Mouse (Mus musculus): ENCODE results near the gene Cyp46a1.

Cyp46a1 gene

GRCm38 (mm10) chr12:108399191-108399590 is 65.0 kb downstream of the Cyp46a1 start:
- no peak for DNase-seq (ENCODE audit: low spot score)

DNA sequence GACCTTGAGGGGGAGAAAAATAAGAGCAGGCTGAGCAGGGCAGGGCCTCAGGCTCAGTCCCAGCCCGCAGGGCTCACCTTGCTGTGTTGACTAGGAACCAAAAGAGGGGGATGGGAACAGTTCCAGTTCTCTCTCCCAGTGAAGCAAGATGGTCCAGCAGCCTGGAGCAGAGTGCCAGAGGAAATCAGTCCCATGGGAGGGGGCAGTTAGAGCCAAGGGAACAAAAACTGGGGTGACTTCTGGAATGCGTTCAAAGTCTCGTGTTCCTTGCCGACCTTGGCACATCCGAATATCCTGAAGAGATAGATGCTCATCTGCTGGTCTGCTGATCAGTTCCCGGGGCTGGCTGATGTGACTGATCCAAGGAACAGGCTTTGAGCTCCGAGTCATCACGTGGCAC is 66.8 kb downstream of the Cyp46a1 start:
- DNase-seq (ENCODE audit: low spot score) = no peak

DNA sequence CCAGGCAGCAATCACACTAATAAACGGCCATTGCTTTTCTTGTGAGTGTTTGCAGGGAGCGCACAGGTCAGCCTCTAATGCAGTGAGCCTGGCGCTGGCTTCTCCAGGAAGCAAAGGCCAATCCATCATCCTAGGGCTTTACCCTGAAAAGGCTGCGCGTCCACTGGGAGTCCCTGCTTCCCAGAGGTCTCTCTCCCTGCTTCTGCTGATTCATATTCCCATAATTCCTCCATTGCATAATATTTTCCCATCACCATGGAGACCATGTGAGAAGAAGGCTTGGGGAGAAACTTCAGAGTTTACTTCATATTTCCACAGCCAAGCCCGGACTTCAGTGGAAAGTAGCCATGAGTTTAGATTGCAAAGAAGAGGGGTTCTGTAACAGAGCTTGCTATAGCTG is 69.8 kb downstream of the Cyp46a1 start:
- no peak for DNase-seq (ENCODE audit: low spot score)

DNA sequence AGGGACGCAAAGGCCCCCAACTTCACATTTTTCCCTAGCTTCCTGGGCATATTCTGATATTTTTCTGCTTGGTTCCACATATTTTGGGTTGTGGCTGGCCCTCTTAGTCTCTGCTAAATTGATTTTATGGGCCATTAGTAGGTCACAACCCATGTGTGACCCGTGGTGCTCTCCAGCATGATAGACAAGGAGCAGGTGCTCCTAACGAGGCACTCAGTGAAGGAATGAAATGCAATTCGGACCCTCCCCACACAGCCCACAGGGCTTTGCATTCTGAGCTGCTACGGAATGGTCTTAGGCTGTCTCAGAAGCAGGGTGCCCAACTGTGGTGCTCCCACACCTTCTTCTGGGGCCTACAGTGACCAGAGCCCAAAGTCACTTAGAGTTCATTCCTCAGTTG is 74.9 kb downstream of the Cyp46a1 start:
- no peak for DNase-seq (ENCODE audit: low spot score)

- DNase-seq (ENCODE audit: low spot score) = no peak
Measured at GRCm38 (mm10) chr12:108410416-108411208, 76.4 kb downstream of the Cyp46a1 start.
